Mouse (Mus musculus) midbrain, embryonic 13.5 days (tissue): ENCODE measurements around the gene Bcl11a. TPM values are rescaled to one million over a fixed set of nuclear protein-coding genes. Genes with fewer than 3 reads are reported as not detected.

Source experiments
- ATAC-seq: fragments of 200-750 bp; cut with Nextera tagmentation; 2 replicates; pipeline ENCODE4 v1.8.0; 2017; ENCODE audit warnings: mild to moderate bottlenecking, moderate TSS enrichment, moderate library complexity
- H3K27ac ChIP-seq: fragments of 300-500 bp; sonication (generic); 2 replicates; pipeline ENCODE4 v1.5.1; 2015; ENCODE audit warnings: inconsistent platforms, mild to moderate bottlenecking, moderate library complexity
- H3K27me3 ChIP-seq: fragments of 300-500 bp; sonication (generic); 2 replicates; pipeline ENCODE4 v1.6.1; 2015; ENCODE audit warnings: mild to moderate bottlenecking, inconsistent platforms
- H3K36me3 ChIP-seq: fragments of 300-500 bp; sonication (generic); 2 replicates; pipeline ENCODE4 v1.6.1; 2015; ENCODE audit warnings: mild to moderate bottlenecking, inconsistent platforms
- H3K4me1 ChIP-seq: fragments of 300-500 bp; sonication (generic); replicated peaks from 2 replicates; pipeline ENCODE4 v1.6.1; 2015; ENCODE audit warnings: inconsistent platforms
- H3K4me2 ChIP-seq: fragments of 300-500 bp; sonication (generic); replicated peaks from 2 replicates; pipeline ENCODE4 v1.6.1; 2015; ENCODE audit warnings: moderate library complexity, mild to moderate bottlenecking, inconsistent platforms
- H3K4me3 ChIP-seq: fragments of 300-500 bp; sonication (generic); replicated peaks from 2 replicates; pipeline ENCODE4 v1.5.1; 2015; ENCODE audit warnings: mild to moderate bottlenecking, inconsistent platforms
- H3K9ac ChIP-seq: fragments of 300-500 bp; sonication (generic); replicated peaks from 2 replicates; pipeline ENCODE4 v1.6.1; 2015; ENCODE audit warnings: mild to moderate bottlenecking, inconsistent platforms
- H3K9me3 ChIP-seq: fragments of 300-500 bp; sonication (generic); 2 replicates; pipeline ENCODE4 v1.6.1; 2016; ENCODE audit warnings: mild to moderate bottlenecking, inconsistent platforms
- WGBS: fragments of 180-500 bp; shearing (Covaris S2); methylation state at CpG from one replicate; pipeline ENCODE4 v1.1.7; 2015; 5-methylcytosine and 5-hydroxymethylcytosine counted together
- polyA plus RNA-seq: library from polyadenylated mRNA; unstranded; fragments of >200 nt; fragmentation: Nextera tagmentation; extraction: Ambion mirVana; gene quantifications from 2 replicates; pipeline ENCODE4 v1.2.1, GENCODE M21; 2015

The Bcl11a gene
- polyA plus RNA-seq, 1 experiment from 2014 or later = 102 TPM

GRCm38 (mm10) chr11:24137891-24138290, 60.0 kb downstream of the Bcl11a start:
- H3K27ac ChIP-seq = no peak overlapping the region
- peaks cover 48% of the 10 kb centered on the region for H3K4me1 ChIP-seq
- H3K36me3 ChIP-seq = no peaks in the 10 kb centered on the region
- no peak for ATAC-seq
- no peak overlapping the region for H3K9ac ChIP-seq
- H3K27me3 ChIP-seq = no peaks in the 10 kb centered on the region
- H3K4me3 ChIP-seq = no peak overlapping the region
- WGBS = 93% methylated on average over 2 of the region's 2 CpGs
- no peak overlapping the region for H3K4me2 ChIP-seq
- no peaks in the 10 kb centered on the region for H3K9me3 ChIP-seq

GRCm38 (mm10) chr11:24138600-24139375, 60.9 kb downstream of the Bcl11a start:
- no peak for ATAC-seq
- Histone ChIP-seq H3K9ac (no peak overlapping the region), H3K4me2 (no peak overlapping the region), H3K9me3 (no peaks in the 10 kb centered on the region), H3K4me3 (no peak overlapping the region), H3K4me1 (peaks cover 44% of the 10 kb centered on the region), H3K27ac (no peak overlapping the region), H3K36me3 (no peaks in the 10 kb centered on the region), H3K27me3 (no peaks in the 10 kb centered on the region)
- WGBS = 89% methylated on average over 9 of the region's 9 CpGs

GRCm38 (mm10) chr11:24139432-24139831, 61.6 kb downstream of the Bcl11a start:
- Histone ChIP-seq H3K4me1 (peaks cover 40% of the 10 kb centered on the region), H3K36me3 (peaks cover 2% of the 10 kb centered on the region; the same call in 1 of the 2 replicates), H3K27me3 (no peaks in the 10 kb centered on the region), H3K4me3 (no peak overlapping the region), H3K9ac (no peak overlapping the region), H3K9me3 (no peaks in the 10 kb centered on the region), H3K27ac (no peak overlapping the region), H3K4me2 (no peak overlapping the region)
- ATAC-seq = no peak
- 96% methylated on average over 6 of the region's 6 CpGs for WGBS

- Histone ChIP-seq H3K4me3 (no peak overlapping the region), H3K27me3 (no peaks in the 10 kb centered on the region), H3K36me3 (peaks cover 5% of the 10 kb centered on the region; the same call in 1 of the 2 replicates), H3K9ac (no peak overlapping the region), H3K27ac (no peak overlapping the region), H3K4me2 (no peak overlapping the region), H3K4me1 (peaks cover 42% of the 10 kb centered on the region), H3K9me3 (no peaks in the 10 kb centered on the region)
- no peak for ATAC-seq
- 88% methylated on average over 2 of the region's 2 CpGs for WGBS
Observed at GRCm38 (mm10) chr11:24139952-24140351, 62.1 kb downstream of the Bcl11a start.

- peaks cover 44% of the 10 kb centered on the region for H3K4me1 ChIP-seq
- no peaks in the 10 kb centered on the region for H3K27me3 ChIP-seq
- no peak overlapping the region for H3K27ac ChIP-seq
- H3K4me3 ChIP-seq = no peak overlapping the region
- no peak overlapping the region for H3K9ac ChIP-seq
- 90% methylated on average over 2 of the region's 2 CpGs for WGBS
- no peaks in the 10 kb centered on the region for H3K9me3 ChIP-seq
- no peak for ATAC-seq
- peaks cover 5% of the 10 kb centered on the region; the same call in 1 of the 2 replicates for H3K36me3 ChIP-seq
- no peak overlapping the region for H3K4me2 ChIP-seq
Observed at GRCm38 (mm10) chr11:24140948-24141347, 63.1 kb downstream of the Bcl11a start.

- peak overlapping the region; percentile 4; the same call in 1 of the 2 replicates for H3K27ac ChIP-seq
- H3K9me3 ChIP-seq = no peaks in the 10 kb centered on the region
- H3K9ac ChIP-seq = no peak overlapping the region
- peaks cover 38% of the 10 kb centered on the region for H3K4me1 ChIP-seq
- no peak for ATAC-seq
- no peak overlapping the region for H3K4me3 ChIP-seq
- no peak overlapping the region for H3K4me2 ChIP-seq
- H3K36me3 ChIP-seq = peaks cover 5% of the 10 kb centered on the region; the same call in 1 of the 2 replicates
- no peaks in the 10 kb centered on the region for H3K27me3 ChIP-seq
- WGBS = 67% methylated on average over 10 of the region's 10 CpGs
Observed at GRCm38 (mm10) chr11:24141479-24142251, 63.8 kb downstream of the Bcl11a start.

GRCm38 (mm10) chr11:24142316-24142715, 64.5 kb downstream of the Bcl11a start:
- H3K4me1 ChIP-seq = peaks cover 35% of the 10 kb centered on the region
- peaks cover 5% of the 10 kb centered on the region; the same call in 1 of the 2 replicates for H3K36me3 ChIP-seq
- H3K4me2 ChIP-seq = no peak overlapping the region
- H3K9me3 ChIP-seq = no peaks in the 10 kb centered on the region
- H3K27me3 ChIP-seq = no peaks in the 10 kb centered on the region
- 72% methylated on average over 9 of the region's 9 CpGs for WGBS
- no peak overlapping the region for H3K27ac ChIP-seq
- H3K9ac ChIP-seq = no peak overlapping the region
- no peak for ATAC-seq
- H3K4me3 ChIP-seq = no peak overlapping the region

GRCm38 (mm10) chr11:24144159-24144946, 66.5 kb downstream of the Bcl11a start:
- Histone ChIP-seq H3K27me3 (no peaks in the 10 kb centered on the region), H3K4me1 (peaks cover 31% of the 10 kb centered on the region), H3K4me2 (no peak overlapping the region), H3K36me3 (peaks cover 5% of the 10 kb centered on the region; the same call in 1 of the 2 replicates), H3K9me3 (no peaks in the 10 kb centered on the region), H3K4me3 (no peak overlapping the region), H3K9ac (no peak overlapping the region), H3K27ac (no peak overlapping the region; the same call in 1 of the 2 replicates)
- WGBS = 87% methylated on average over 16 of the region's 16 CpGs
- no peak for ATAC-seq

GRCm38 (mm10) chr11:24146034-24146433, 68.2 kb downstream of the Bcl11a start:
- Histone ChIP-seq H3K27me3 (no peaks in the 10 kb centered on the region), H3K4me1 (peaks cover 31% of the 10 kb centered on the region), H3K9ac (no peak overlapping the region), H3K27ac (no peak overlapping the region), H3K9me3 (no peaks in the 10 kb centered on the region), H3K4me3 (no peak overlapping the region), H3K36me3 (peaks cover 5% of the 10 kb centered on the region; the same call in 1 of the 2 replicates), H3K4me2 (no peak overlapping the region)
- ATAC-seq = no peak
- 93% methylated on average over 4 of the region's 4 CpGs for WGBS

GRCm38 (mm10) chr11:24146437-24146836, 68.6 kb downstream of the Bcl11a start:
- ATAC-seq = no peak
- Histone ChIP-seq H3K9ac (no peak overlapping the region), H3K27ac (no peak overlapping the region), H3K4me1 (peaks cover 30% of the 10 kb centered on the region), H3K4me2 (no peak overlapping the region), H3K9me3 (no peaks in the 10 kb centered on the region), H3K4me3 (no peak overlapping the region), H3K36me3 (peaks cover 5% of the 10 kb centered on the region; the same call in 1 of the 2 replicates), H3K27me3 (no peaks in the 10 kb centered on the region)
- WGBS = 94% methylated on average over 1 of the region's 1 CpGs

GRCm38 (mm10) chr11:24147698-24148097, 69.8 kb downstream of the Bcl11a start:
- Histone ChIP-seq H3K4me2 (no peak overlapping the region), H3K36me3 (peaks cover 5% of the 10 kb centered on the region; the same call in 1 of the 2 replicates), H3K27ac (no peak overlapping the region), H3K27me3 (no peaks in the 10 kb centered on the region), H3K4me3 (no peak overlapping the region), H3K9me3 (no peaks in the 10 kb centered on the region), H3K9ac (no peak overlapping the region), H3K4me1 (peaks cover 27% of the 10 kb centered on the region)
- ATAC-seq = no peak
- WGBS = 84% methylated on average over 6 of the region's 6 CpGs
